Mouse (Mus musculus) thymus, postnatal 0 days (tissue): ENCODE measurements at regions not wholly inside any gene's neighbourhood (a gene's known extent, or its start where the extent isn't known, plus 50 kb on each side); places are given as distances from the start of the nearest gene placed in this dataset.

Experiments used
- DNase-seq: peaks from one replicate; pipeline ENCODE4 v3.0.0-alpha.2; 2015; ENCODE audit warnings: low spot score

DNA sequence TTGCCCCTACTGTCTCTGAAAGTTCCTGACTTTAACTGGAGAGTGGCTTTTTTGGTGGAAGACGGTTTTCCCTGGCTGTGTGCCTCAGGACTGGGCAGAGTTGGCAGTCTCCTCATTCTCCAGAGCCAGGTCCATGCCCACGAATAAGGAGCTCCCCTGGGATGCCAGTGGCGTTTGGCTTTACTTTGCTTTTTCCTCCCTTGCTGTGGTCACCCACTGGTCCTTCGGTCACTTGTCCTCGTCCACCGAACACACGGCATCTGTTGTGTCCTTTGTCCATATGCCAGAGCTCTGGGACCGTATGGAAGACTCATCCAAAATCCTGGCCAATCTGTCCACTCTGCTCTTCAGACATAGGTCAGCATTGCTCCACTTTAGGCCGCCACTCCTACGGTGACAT, 153.9 kb upstream of the 4931429L15Rik start:
- DNase-seq, result no peak

DNA sequence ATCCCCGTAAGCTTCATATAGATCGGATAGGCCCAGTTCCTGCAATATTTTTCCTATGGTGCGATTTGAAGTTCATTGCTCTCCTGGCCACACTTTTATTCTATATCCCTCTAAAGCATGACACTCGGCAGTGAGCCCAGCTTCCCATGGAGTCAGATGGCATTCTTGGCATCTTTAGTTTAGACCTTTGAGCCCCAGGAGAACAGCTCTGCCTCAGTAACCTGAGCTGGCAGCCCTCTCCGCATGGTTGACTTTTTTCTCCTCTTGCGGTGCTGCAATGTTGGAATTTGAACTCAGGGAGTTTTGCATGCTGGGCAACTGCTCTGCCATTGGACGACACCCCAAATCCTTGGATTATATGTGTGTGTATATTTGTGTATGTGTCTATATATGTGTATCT, 149.7 kb upstream of the 4931429L15Rik start:
- DNase-seq, result no peak

DNA sequence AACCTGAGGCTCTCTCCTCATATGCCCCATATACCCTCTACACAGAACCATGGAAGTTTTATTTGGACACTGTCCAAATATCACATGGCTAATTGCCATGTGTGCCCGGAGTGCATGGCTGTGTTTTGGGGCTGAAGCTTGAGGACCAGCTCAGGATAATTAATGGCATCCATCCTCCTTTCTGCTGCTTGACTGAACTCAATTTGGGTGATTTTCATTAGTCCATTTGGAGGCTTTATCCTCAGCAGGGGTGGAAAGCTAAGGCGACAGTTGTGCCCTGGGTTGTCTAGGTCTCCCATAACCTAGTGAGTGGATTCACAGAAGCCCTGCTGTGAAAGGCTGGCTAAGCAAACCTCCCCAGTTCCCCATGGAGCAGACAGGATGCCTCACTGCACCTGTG, 148.5 kb upstream of the 4931429L15Rik start:
- no peak for DNase-seq

DNA sequence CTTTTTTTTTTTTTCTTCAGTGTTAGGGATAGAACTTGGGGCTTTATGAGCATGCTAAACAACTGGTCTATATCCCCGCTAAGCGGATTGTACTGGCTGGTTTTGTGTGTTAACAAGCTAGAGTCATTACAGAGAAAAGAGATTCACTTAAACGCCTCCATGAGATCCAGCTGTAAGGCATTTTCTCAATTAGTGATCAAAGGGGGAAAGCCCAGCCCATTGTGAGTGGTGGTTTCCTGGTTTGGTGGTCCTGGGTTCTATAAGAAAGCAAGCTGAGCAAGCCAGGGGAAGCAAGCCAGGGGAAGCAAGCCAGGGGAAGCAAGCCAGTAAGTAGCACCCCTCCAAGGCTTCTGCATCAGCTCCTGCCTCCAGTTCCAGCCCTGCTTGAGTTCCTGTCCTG, 147.9 kb upstream of the 4931429L15Rik start:
- DNase-seq, result no peak

DNA sequence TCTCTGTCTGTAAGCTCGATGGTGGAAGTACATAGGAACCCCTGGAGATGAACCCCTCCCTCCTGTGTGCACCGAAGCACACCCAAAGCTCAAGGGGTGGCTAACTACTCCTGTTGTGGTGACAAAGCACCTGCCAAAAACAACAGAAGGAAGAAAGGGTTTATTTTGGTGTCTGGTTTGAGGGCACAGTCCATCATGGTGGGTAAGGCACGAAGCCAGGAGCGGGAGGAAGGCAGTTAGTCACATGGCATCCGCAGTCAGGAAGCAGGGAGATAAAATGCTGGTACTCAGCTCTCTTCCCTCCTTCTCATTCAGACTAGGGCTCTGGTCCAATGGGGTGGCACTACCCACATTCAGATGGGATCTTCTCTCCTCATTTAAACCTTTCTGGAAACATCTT, 142.9 kb upstream of the 4931429L15Rik start:
- DNase-seq, result no peak

DNA sequence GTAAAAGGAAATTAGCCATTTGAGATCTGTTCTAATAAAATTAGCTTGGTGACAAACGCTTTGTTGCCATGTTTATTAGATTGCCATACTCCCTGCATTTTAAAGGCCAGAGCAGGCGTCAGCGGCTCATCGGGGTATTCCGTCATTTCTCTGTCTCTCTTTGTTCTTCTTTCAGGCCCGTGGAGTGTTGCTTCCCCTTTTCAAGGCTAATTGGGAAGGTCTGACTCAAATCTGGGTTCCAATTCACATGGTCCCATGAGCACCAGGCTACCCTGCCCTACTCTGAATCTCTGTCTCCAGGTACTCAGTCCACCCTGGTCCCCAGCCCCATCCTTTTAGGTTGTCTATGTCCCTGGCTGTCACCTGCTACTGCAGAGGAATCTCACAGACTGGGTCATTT, 138.2 kb upstream of the 4931429L15Rik start:
- no peak for DNase-seq

DNA sequence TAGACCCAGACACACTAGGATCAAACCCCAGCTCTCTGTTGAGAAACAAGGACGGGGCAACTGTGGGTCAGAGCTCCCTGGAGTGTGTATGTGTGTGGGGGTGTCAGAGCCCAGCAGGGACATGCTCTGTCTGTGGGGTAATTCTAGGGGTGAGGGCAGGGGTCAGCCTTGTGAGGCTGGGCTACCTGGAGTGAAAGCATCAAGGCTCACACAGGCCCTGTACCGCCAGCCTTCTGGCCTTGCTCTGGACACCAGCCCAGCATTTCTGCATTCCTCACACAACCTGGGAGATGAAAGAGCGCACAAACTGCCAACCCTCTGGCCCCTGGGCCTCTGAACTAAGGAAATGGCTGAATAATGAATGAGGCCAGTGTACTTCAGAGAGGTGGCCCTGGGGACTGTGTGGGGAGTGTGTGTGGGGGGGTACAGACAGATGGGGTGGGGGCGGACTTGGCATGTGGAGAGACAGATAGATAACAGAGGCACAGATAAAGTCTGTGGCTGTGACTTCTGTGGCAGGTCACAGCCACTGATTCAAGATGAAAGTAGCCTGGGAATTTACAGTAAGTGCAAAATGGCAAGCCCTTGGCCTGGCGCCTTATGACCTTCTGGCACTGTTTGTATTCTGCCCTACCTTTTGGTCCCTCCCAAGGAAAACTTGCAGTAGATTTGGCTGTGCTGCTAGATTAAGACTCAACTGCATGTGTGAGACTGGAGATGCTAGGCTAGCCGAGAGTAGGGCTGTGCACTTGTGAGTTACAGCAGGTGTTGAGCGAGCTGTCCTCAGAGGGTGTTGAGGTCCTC, 135.2 kb upstream of the 4931429L15Rik start:
- DNase-seq, result no peak

DNA sequence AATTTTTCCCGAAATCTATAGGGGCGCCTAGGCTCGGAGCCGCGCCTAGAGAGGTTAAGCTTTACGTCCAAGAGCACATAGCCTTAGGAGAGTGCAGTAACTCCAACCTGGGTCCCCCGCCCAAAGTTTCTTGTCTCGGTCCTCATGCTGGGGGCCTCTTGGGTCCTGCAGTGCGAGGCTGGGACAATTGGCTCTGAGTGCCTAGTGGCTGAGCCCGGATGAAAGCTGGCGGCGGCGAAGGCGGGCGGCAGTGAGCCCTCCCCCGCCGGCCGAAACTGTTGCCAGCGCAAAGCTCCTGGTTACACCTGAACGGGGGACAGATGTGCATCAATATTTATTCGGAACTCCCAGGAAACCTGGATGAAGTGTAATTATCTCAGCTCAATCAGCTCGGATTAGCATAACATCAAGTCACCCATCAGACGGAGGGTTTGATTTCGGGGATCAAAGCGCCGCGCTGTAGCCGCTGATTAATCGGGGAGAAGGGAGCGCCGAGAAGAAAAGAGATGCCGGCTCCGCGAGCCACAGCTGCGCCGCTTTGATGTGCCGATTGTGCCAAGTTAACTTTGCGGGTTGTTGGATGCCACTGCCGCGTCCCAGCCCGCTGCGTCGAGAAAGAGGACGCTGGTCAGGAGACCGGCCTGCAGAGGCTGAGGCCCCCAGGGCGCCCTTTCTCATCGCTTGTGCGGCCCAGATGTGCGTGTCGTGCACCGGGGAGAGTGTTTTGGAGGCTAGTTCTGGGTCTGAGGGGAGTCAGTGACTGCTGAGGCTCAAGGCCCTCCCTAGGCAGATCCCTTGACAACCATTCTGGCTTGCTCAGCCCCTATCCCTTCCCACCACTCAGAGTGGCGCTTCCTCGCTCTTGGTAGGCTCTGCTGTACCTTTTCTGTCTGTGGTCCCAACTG, 123.7 kb upstream of the 4931429L15Rik start:
- DNase-seq, result no peak

DNA sequence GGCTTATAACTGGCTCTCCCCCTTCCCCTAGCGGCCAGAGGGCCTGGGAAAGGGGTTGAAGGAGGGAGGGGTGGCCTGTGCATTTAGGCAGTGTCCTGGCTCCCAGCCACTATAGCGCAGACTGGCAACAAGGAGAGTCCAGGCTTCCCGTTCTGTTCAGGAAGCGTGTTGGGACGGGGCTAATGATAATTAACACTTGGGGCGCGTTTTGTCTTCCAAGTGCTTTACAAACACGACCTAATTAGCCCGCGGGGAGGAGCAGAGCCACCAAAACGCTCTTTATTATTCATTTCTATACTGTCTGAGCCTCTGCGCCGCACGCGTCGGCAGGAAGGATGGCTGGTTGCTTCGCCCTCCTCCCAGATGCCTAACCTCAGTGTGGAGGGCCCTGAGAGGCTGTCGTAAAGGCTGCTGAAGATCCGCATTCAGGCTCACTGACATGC, 123.0 kb upstream of the 4931429L15Rik start:
- no peak for DNase-seq

DNA sequence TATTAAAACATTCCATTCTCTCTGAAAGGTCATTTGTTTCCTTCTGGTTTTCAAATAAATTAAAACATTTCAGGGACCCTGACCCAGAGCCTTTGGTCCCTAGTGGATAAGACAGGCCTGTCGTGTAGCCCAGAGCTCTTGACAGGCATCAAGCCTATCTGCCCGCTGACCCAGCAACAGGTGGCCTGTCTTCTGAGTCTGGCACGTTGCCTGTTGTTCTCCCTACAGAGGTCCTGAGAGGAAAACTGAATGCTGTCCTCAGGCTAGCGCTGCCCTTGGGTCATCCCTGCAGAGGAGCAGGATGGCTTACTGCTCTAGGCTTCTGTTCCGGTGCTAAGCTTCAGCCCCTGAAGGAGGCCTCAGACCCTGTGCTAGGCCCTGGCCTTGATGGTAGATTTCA, 120.4 kb upstream of the 4931429L15Rik start:
- no peak for DNase-seq

DNA sequence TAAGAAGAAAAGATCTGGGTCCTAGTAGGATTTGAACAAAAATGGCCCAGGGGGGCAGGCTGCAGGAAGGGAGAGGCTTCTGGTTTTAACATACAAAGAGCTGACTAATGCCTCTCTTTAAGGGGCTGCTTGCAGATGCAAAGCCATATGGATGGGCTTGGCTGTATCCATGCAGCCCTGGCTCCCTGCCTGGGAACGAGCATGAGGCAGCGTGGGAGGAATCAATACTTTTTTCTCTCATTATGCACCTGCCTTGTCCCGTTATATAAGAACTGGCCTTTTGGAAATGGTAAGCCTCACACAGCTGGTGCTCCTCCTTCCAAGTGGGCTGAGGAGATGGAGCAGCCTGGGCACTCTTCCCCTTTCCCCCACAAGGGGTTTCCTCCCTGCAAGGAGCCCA, 114.9 kb upstream of the 4931429L15Rik start:
- DNase-seq, result no peak

DNA sequence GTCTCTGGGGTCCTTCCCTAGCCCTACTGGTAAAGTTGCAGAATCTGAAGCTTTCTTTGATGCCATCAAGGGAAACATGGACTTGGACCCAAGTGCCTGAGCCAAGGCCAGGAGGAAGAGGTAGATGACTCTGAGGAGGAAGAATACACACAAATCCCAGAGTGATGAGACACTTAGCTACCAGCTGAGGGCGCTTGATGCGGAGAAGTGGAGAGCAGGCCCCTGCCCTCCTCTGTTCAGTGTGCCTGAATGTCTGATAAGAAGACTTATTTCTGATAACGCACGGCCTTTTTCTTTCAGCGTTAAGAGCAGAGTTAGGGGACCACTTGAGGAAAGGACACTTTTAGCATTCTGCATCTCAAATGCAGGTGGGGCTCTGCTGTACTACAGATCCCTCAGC, 113.9 kb upstream of the 4931429L15Rik start:
- no peak for DNase-seq

DNA sequence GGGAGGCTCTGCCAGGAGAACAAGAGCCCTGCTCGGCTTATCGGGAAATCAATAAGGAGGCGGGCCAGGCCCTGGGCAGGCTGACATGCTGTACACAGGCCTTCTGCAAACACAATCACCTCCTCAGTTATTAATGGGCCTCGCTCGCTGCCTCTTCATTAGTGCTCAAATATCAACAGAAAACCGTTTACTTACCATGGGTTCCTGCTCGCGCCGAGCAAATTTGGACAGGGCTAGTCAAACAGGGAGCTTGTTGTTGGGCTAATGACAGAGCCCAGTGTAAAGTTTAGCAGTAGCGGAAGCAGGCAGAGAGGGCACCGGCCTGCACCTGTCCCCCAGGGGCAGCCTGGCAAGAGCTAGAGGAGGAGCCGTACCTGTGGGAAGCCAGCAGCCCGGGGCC, 111.3 kb upstream of the 4931429L15Rik start:
- no peak for DNase-seq

DNA sequence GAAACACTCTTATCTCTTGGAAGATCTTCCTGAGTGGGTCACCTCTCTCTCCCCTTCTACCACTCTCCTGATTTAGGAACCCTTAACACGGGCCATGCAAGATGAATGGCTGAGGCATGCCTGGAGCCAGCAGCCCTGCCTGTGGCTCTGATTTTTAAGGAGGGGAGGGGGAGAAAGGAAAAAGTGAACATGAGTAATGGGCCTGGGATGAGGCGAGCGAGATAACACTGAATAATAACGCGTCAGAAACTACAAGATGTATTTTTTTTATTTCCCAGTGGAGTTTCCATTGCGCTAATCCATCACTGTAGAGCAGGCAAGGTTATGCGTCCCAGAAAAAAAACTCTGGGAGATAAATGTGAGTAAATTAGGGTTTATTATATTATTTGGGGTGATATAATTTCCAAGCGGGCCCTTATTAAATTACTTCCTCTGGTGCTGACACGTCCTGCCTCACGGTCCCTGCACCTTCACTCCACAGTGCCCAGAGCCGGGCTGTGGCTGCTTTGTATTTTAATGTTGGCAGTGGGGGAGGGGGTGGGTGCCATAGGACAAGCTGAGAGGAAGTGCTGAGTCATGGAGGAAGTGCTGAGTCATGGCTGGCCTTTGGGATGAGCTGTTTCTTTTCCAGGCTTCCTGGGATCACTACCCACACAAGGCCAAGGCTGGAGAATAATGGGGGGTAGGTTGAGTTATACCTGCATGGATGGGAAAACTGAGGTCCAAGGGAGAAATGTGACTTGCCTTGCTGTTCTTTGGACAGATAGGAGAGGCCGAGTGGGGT, 103.6 kb upstream of the 4931429L15Rik start:
- no peak for DNase-seq

DNA sequence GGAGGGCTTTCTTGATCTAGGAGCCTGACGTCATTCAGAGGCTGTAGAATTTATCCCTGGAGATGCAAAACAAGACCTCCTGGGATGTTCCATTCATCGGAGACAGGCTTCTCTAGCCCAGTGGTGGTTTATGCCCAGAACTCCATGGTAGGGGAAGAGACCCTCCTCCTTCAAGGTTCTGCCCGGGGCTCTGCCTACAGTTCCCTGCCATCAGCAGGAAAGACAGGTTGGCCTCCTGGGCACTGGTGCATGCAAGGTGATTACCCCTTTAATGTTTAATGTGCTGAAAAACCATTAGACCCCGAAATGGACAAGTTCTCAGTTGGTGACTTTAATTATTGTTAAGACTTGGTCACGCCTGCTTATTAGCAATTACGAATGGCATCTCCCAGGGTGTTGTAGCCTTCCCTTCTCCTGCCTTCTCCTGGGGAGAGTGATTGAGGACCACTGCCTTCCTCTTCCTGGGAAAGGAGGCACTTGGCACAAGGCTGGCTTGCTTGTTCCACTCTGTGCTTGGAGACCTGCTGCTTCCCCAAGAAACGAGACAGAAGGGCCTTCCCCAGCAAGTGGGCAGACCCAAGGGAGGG, 102.0 kb upstream of the 4931429L15Rik start:
- no peak for DNase-seq

DNA sequence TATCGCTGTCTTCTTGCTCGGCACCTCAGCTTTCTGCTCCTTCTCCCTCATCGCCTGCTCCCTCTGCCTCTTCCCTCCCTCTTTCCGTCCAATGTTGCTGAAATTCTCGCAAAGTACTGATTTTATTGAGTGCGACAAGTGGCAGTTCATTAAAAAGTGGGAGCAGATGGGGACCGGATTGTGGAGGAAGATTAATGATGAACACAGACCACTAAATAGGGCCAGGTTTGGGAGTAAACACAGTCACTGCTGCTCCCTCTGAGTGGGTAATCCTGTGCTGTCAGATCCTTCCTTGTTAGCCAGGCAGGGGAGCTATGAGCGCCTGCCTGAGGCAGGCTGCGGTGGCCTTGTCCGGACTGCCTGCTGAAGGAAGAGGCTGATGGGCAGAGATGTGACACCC, 91.9 kb upstream of the 4931429L15Rik start:
- DNase-seq, result no peak

DNA sequence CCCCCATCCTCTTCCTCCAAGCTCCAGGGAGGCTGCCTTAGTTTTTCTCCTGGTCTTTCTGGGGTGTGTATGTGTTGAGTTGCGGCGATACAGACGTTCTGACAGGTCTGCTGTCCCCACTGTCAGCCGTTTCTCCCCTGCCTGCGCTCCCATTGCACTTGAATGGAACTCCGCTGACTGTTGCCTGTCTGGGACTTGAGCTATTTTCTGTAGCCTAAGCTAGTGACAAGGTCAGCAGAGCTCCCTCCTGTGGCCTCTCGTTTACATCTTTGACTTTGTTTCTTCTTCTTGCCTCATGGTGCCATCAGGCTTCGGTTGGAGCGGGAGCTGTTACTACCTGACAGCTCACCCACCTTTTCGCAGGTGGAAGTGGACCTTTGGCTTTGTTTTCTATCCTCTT, 89.0 kb upstream of the 4931429L15Rik start:
- no peak for DNase-seq

DNA sequence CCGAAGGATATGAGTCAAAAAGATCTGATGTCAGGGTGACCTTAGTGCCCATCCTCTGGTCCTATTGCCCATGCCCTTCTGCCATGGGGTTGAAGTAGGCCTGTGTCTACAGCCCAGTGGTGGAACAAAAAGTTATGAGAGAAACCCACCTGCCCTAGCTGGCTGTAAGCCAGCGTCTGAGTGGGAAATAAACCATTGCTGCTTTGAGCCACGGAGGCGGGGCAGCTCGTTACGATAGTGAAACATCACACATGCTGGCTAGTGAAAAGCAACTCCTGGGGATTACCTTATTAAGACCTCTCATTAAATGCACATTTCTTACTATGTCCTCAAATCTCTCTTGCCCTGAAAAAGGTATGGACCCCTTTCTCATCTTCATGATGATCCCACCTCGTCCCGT, 86.8 kb upstream of the 4931429L15Rik start:
- DNase-seq, result no peak

DNA sequence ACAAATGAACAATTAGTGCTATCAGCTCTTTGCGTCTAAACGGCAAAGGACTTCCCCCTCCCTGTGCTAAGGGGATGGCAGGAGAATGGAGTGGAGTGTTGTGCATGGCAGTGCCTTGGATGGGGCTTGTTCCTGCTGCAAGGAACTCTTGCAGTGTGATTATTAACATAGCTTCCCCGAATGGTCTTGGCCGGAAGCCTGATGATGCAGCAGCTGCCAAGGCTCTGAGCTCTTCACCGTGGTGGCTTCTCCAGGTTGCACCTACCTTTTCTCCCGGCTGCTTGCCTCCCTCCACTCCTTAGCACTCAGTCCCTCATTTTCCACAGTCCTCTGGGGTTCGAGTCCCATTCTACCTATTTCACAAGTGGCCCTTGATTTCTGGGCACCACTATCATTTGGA, 76.8 kb upstream of the 4931429L15Rik start:
- DNase-seq, result no peak

DNA sequence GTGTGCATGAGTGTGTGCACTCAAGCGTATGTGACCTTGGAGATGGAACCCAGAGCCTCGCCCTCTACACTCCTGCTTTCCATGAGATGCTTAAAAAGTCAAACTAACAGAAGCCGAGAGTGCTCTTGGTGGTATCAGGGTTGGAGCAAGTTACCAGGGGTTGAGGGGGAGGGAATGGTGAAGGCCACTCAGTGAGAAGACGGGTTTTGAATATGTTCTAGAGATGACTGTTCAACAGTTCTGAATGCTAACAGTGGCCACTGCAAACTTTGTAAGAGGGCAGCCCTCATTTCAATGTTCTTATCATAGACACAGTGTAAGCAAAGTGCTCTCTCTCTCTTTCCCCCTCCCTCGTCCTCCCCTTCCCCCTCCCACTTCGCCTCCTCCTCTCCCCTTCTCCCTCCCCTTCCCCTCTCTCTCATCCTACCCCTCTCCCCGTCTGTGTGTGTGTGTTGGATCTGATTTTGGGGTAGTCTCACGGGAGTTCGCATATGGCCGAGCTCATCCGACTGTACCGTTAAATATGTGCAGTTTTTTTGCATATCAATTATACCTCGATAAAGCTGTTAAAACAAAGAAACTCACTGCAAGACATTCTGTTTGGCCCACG, 75.5 kb upstream of the 4931429L15Rik start:
- no peak for DNase-seq

DNA sequence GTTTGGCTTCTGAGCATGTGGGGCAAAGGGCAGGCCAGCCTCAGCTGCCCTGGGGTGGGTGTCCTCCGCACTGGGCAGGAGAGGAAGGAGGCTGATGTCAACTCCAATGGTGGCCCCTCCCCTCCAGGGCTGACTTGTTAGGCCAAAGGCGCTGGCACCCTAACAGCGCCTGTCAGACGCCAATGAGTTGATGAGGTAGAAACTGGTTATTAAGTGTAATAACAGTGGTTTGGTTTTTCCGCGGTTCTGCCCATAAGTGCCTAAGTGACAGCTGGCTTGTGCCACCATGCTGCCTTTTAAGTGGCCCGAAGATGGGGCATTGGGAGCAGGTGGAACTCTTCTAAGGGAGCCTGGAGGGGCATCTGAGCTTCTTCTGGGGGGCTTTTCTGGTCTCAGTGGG, 74.5 kb upstream of the 4931429L15Rik start:
- no peak for DNase-seq
